Mouse (Mus musculus): Measurements from ENCODE around the gene Olfr1312. TPM values are rescaled to one million over a fixed set of nuclear protein-coding genes. Genes with fewer than 3 reads are reported as not detected.

Olfr1312 gene
- polyA plus RNA-seq, 1 experiment from 2014 or later = not detected

Other genes starting within 250 kb of the Olfr1312 start
- gene Olfr1303, start 229.9 kb downstream of the Olfr1312 start, polyA plus RNA-seq (2015; fragmentation: Nextera tagmentation; extraction: Ambion mirVana) = not detected in 2 replicates
- not detected in 2 replicates for gene Olfr1305, start 173.1 kb downstream of the Olfr1312 start, polyA plus RNA-seq (2015; fragmentation: Nextera tagmentation; extraction: Ambion mirVana)
- not detected in 2 replicates for gene Olfr1306, start 134.0 kb downstream of the Olfr1312 start, polyA plus RNA-seq (2015; fragmentation: Nextera tagmentation; extraction: Ambion mirVana)
- not detected in 2 replicates for gene Olfr1307, start 100.8 kb downstream of the Olfr1312 start, polyA plus RNA-seq (2015; fragmentation: Nextera tagmentation; extraction: Ambion mirVana)
- not detected in 2 replicates for gene Olfr1308, start 85.3 kb downstream of the Olfr1312 start, polyA plus RNA-seq (2015; fragmentation: Nextera tagmentation; extraction: Ambion mirVana)
- not detected in 2 replicates for gene Olfr1309, start 60.0 kb downstream of the Olfr1312 start, polyA plus RNA-seq (2015; fragmentation: Nextera tagmentation; extraction: Ambion mirVana)
- not detected in 2 replicates for gene Olfr1310, start 37.5 kb downstream of the Olfr1312 start, polyA plus RNA-seq (2015; fragmentation: Nextera tagmentation; extraction: Ambion mirVana)
- not detected in 2 replicates for gene Olfr1311, start 25.8 kb downstream of the Olfr1312 start, polyA plus RNA-seq (2015; fragmentation: Nextera tagmentation; extraction: Ambion mirVana)
- not detected in 2 replicates for gene Olfr1313, start 27.6 kb upstream of the Olfr1312 start, polyA plus RNA-seq (2015; fragmentation: Nextera tagmentation; extraction: Ambion mirVana)
- not detected in 2 replicates for gene Olfr1314, start 46.5 kb upstream of the Olfr1312 start, polyA plus RNA-seq (2015; fragmentation: Nextera tagmentation; extraction: Ambion mirVana)
- gene Olfr1315-ps1, start 65.2 kb upstream of the Olfr1312 start, polyA plus RNA-seq (2015; fragmentation: Nextera tagmentation; extraction: Ambion mirVana) = not detected in 2 replicates
- not detected in 2 replicates for gene Olfr1316, start 84.7 kb upstream of the Olfr1312 start, polyA plus RNA-seq (2015; fragmentation: Nextera tagmentation; extraction: Ambion mirVana)
- gene Olfr1317, start 90.1 kb upstream of the Olfr1312 start, polyA plus RNA-seq (2015; fragmentation: Nextera tagmentation; extraction: Ambion mirVana) = not detected in 2 replicates
- gene Olfr1318, start 104.0 kb upstream of the Olfr1312 start, polyA plus RNA-seq (2015; fragmentation: Nextera tagmentation; extraction: Ambion mirVana) = not detected in 2 replicates
- gene Lpcat4, start 189.2 kb upstream of the Olfr1312 start, polyA plus RNA-seq (2015; fragmentation: Nextera tagmentation; extraction: Ambion mirVana) = 13.3 and 15.9 TPM in 2 replicates
- gene Nutm1, start 209.1 kb upstream of the Olfr1312 start, polyA plus RNA-seq (2015; fragmentation: Nextera tagmentation; extraction: Ambion mirVana) = not detected in 2 replicates
- gene Nop10, start 211.7 kb upstream of the Olfr1312 start, polyA plus RNA-seq (2015; fragmentation: Nextera tagmentation; extraction: Ambion mirVana) = 157 and 169 TPM in 2 replicates
- gene Slc12a6, start 215.6 kb upstream of the Olfr1312 start, polyA plus RNA-seq (2015; fragmentation: Nextera tagmentation; extraction: Ambion mirVana) = 18.5 and 20.1 TPM in 2 replicates
- not detected in 2 replicates for gene Gm21985, start 216.1 kb upstream of the Olfr1312 start, polyA plus RNA-seq (2015; fragmentation: Nextera tagmentation; extraction: Ambion mirVana)